Mouse (Mus musculus): ENCODE data around the gene Shank2. TPM values are rescaled to one million over a fixed set of nuclear protein-coding genes. Genes with fewer than 3 reads are reported as not detected.

Shank2 gene
- polyA plus RNA-seq, 1 experiment from 2014 or later: 2.7 TPM

GRCm38 (mm10) chr7:144198491-144198890 lies 196.8 kb downstream of the Shank2 start:
- H3K36me3 ChIP-seq (ENCODE audit: control insufficient read depth, insufficient read depth, low read length): no peaks in the 10 kb centered on the region
- no peak overlapping the region for H3K4me2 ChIP-seq (replicated peaks; ENCODE audit: low read depth, low read length)
- ATAC-seq (ENCODE audit: low FRiP score): no peak
- H3K4me3 ChIP-seq (ENCODE audit: low read depth, low read length): no peak overlapping the region
- no peaks in the 10 kb centered on the region for H3K4me1 ChIP-seq (replicated peaks; ENCODE audit: control insufficient read depth, insufficient read depth, low read length)
- WGBS: 88% methylated on average over 2 of the region's 2 CpGs
- no peaks in the 10 kb centered on the region for H3K9me3 ChIP-seq (ENCODE audit: control insufficient read depth, low read length)
- no peak overlapping the region for H3K27ac ChIP-seq (ENCODE audit: low read depth, low read length)
- H3K27me3 ChIP-seq (ENCODE audit: control insufficient read depth, insufficient read depth, low read length): no peaks in the 10 kb centered on the region
- no peak overlapping the region for H3K9ac ChIP-seq (ENCODE audit: low read depth, low read length)
- no peak for DNase-seq (ENCODE audit: low spot score)

GRCm38 (mm10) chr7:144202017-144202682 lies 200.4 kb downstream of the Shank2 start:
- ATAC-seq (ENCODE audit: low FRiP score) (no peak), DNase-seq (ENCODE audit: low spot score) (no peak)
- 82% methylated on average over 7 of the region's 7 CpGs for WGBS
- Histone ChIP-seq H3K9me3 (ENCODE audit: control insufficient read depth, low read length) (no peaks in the 10 kb centered on the region), H3K4me2 (replicated peaks; ENCODE audit: low read depth, low read length) (no peak overlapping the region), H3K27me3 (ENCODE audit: control insufficient read depth, insufficient read depth, low read length) (no peaks in the 10 kb centered on the region), H3K27ac (ENCODE audit: low read depth, low read length) (no peak overlapping the region), H3K4me1 (replicated peaks; ENCODE audit: control insufficient read depth, insufficient read depth, low read length) (no peaks in the 10 kb centered on the region), H3K4me3 (ENCODE audit: low read depth, low read length) (no peak overlapping the region), H3K36me3 (ENCODE audit: control insufficient read depth, insufficient read depth, low read length) (no peaks in the 10 kb centered on the region), H3K9ac (ENCODE audit: low read depth, low read length) (no peak overlapping the region)

- Histone ChIP-seq H3K4me1 (replicated peaks; ENCODE audit: control insufficient read depth, insufficient read depth, low read length) (no peaks in the 10 kb centered on the region), H3K9ac (ENCODE audit: low read depth, low read length) (no peak overlapping the region), H3K36me3 (ENCODE audit: control insufficient read depth, insufficient read depth, low read length) (no peaks in the 10 kb centered on the region), H3K27me3 (ENCODE audit: control insufficient read depth, insufficient read depth, low read length) (no peaks in the 10 kb centered on the region), H3K4me2 (replicated peaks; ENCODE audit: low read depth, low read length) (no peak overlapping the region), H3K27ac (ENCODE audit: low read depth, low read length) (no peak overlapping the region), H3K4me3 (ENCODE audit: low read depth, low read length) (no peak overlapping the region), H3K9me3 (ENCODE audit: control insufficient read depth, low read length) (no peaks in the 10 kb centered on the region)
- ATAC-seq (ENCODE audit: low FRiP score): no peak
- DNase-seq (ENCODE audit: low spot score): no peak
- WGBS: 71% methylated on average over 3 of the region's 3 CpGs
Measured at GRCm38 (mm10) chr7:144204290-144204689, 202.6 kb downstream of the Shank2 start.

GRCm38 (mm10) chr7:144205161-144205560 lies 203.4 kb downstream of the Shank2 start:
- H3K4me1 ChIP-seq (replicated peaks; ENCODE audit: control insufficient read depth, insufficient read depth, low read length): no peaks in the 10 kb centered on the region
- no peak overlapping the region for H3K4me2 ChIP-seq (replicated peaks; ENCODE audit: low read depth, low read length)
- H3K27me3 ChIP-seq (ENCODE audit: control insufficient read depth, insufficient read depth, low read length): no peaks in the 10 kb centered on the region
- 91% methylated on average over 1 of the region's 1 CpGs for whole genome bisulfite sequencing
- ATAC-seq (ENCODE audit: low FRiP score) (no peak), DNase-seq (ENCODE audit: low spot score) (no peak)
- H3K9ac ChIP-seq (ENCODE audit: low read depth, low read length): no peak overlapping the region
- H3K36me3 ChIP-seq (ENCODE audit: control insufficient read depth, insufficient read depth, low read length): no peaks in the 10 kb centered on the region
- no peak overlapping the region for H3K4me3 ChIP-seq (ENCODE audit: low read depth, low read length)
- H3K27ac ChIP-seq (ENCODE audit: low read depth, low read length): no peak overlapping the region
- H3K9me3 ChIP-seq (ENCODE audit: control insufficient read depth, low read length): no peaks in the 10 kb centered on the region

- H3K4me2 ChIP-seq (replicated peaks; ENCODE audit: low read depth, low read length): no peak overlapping the region
- DNase-seq (ENCODE audit: low spot score) (no peak), ATAC-seq (ENCODE audit: low FRiP score) (no peak)
- no peak overlapping the region for H3K9ac ChIP-seq (ENCODE audit: low read depth, low read length)
- H3K27ac ChIP-seq (ENCODE audit: low read depth, low read length): no peak overlapping the region
- H3K36me3 ChIP-seq (ENCODE audit: control insufficient read depth, insufficient read depth, low read length): no peaks in the 10 kb centered on the region
- no peaks in the 10 kb centered on the region for H3K27me3 ChIP-seq (ENCODE audit: control insufficient read depth, insufficient read depth, low read length)
- H3K9me3 ChIP-seq (ENCODE audit: control insufficient read depth, low read length): no peaks in the 10 kb centered on the region
- no peak overlapping the region for H3K4me3 ChIP-seq (ENCODE audit: low read depth, low read length)
- 82% methylated on average over 3 of the region's 3 CpGs for WGBS
- H3K4me1 ChIP-seq (replicated peaks; ENCODE audit: control insufficient read depth, insufficient read depth, low read length): no peaks in the 10 kb centered on the region
Measured at GRCm38 (mm10) chr7:144205837-144206236, 204.1 kb downstream of the Shank2 start.

GRCm38 (mm10) chr7:144206254-144206653 lies 204.5 kb downstream of the Shank2 start:
- H3K9me3 ChIP-seq (ENCODE audit: control insufficient read depth, low read length): no peaks in the 10 kb centered on the region
- no peak overlapping the region for H3K9ac ChIP-seq (ENCODE audit: low read depth, low read length)
- H3K27me3 ChIP-seq (ENCODE audit: control insufficient read depth, insufficient read depth, low read length): no peaks in the 10 kb centered on the region
- no peak overlapping the region for H3K4me3 ChIP-seq (ENCODE audit: low read depth, low read length)
- no peaks in the 10 kb centered on the region for H3K4me1 ChIP-seq (replicated peaks; ENCODE audit: control insufficient read depth, insufficient read depth, low read length)
- no peak for DNase-seq (ENCODE audit: low spot score)
- no peak overlapping the region for H3K27ac ChIP-seq (ENCODE audit: low read depth, low read length)
- ATAC-seq (ENCODE audit: low FRiP score): no peak
- 76% methylated on average over 5 of the region's 5 CpGs for WGBS
- no peak overlapping the region for H3K4me2 ChIP-seq (replicated peaks; ENCODE audit: low read depth, low read length)
- no peaks in the 10 kb centered on the region for H3K36me3 ChIP-seq (ENCODE audit: control insufficient read depth, insufficient read depth, low read length)

- Histone ChIP-seq H3K36me3 (ENCODE audit: control insufficient read depth, insufficient read depth, low read length) (no peaks in the 10 kb centered on the region), H3K4me3 (ENCODE audit: low read depth, low read length) (no peak overlapping the region), H3K9me3 (ENCODE audit: control insufficient read depth, low read length) (no peaks in the 10 kb centered on the region), H3K27me3 (ENCODE audit: control insufficient read depth, insufficient read depth, low read length) (no peaks in the 10 kb centered on the region), H3K27ac (ENCODE audit: low read depth, low read length) (no peak overlapping the region), H3K4me1 (replicated peaks; ENCODE audit: control insufficient read depth, insufficient read depth, low read length) (no peaks in the 10 kb centered on the region), H3K4me2 (replicated peaks; ENCODE audit: low read depth, low read length) (no peak overlapping the region), H3K9ac (ENCODE audit: low read depth, low read length) (no peak overlapping the region)
- ATAC-seq (ENCODE audit: low FRiP score): no peak
- 90% methylated on average over 6 of the region's 6 CpGs for WGBS
- no peak for DNase-seq (ENCODE audit: low spot score)
Measured at GRCm38 (mm10) chr7:144207100-144207499, 205.4 kb downstream of the Shank2 start.

GRCm38 (mm10) chr7:144207849-144208248 lies 206.1 kb downstream of the Shank2 start:
- Histone ChIP-seq H3K4me3 (ENCODE audit: low read depth, low read length) (no peak overlapping the region), H3K4me1 (replicated peaks; ENCODE audit: control insufficient read depth, insufficient read depth, low read length) (no peaks in the 10 kb centered on the region), H3K9ac (ENCODE audit: low read depth, low read length) (no peak overlapping the region), H3K27me3 (ENCODE audit: control insufficient read depth, insufficient read depth, low read length) (no peaks in the 10 kb centered on the region), H3K4me2 (replicated peaks; ENCODE audit: low read depth, low read length) (no peak overlapping the region), H3K36me3 (ENCODE audit: control insufficient read depth, insufficient read depth, low read length) (no peaks in the 10 kb centered on the region), H3K27ac (ENCODE audit: low read depth, low read length) (no peak overlapping the region), H3K9me3 (ENCODE audit: control insufficient read depth, low read length) (no peaks in the 10 kb centered on the region)
- WGBS: 17% methylated on average over 7 of the region's 7 CpGs
- no peak for ATAC-seq (ENCODE audit: low FRiP score)
- peak; percentile 61 for DNase-seq (ENCODE audit: low spot score)

- no peak overlapping the region for H3K4me3 ChIP-seq (ENCODE audit: low read depth, low read length)
- H3K36me3 ChIP-seq (ENCODE audit: control insufficient read depth, insufficient read depth, low read length): no peaks in the 10 kb centered on the region
- no peak for DNase-seq (ENCODE audit: low spot score)
- no peaks in the 10 kb centered on the region for H3K9me3 ChIP-seq (ENCODE audit: control insufficient read depth, low read length)
- no peak overlapping the region for H3K27ac ChIP-seq (ENCODE audit: low read depth, low read length)
- no peak overlapping the region for H3K9ac ChIP-seq (ENCODE audit: low read depth, low read length)
- H3K4me1 ChIP-seq (replicated peaks; ENCODE audit: control insufficient read depth, insufficient read depth, low read length): no peaks in the 10 kb centered on the region
- H3K4me2 ChIP-seq (replicated peaks; ENCODE audit: low read depth, low read length): no peak overlapping the region
- no peak for ATAC-seq (ENCODE audit: low FRiP score)
- 43% methylated on average over 1 of the region's 1 CpGs for WGBS
- no peaks in the 10 kb centered on the region for H3K27me3 ChIP-seq (ENCODE audit: control insufficient read depth, insufficient read depth, low read length)
Measured at GRCm38 (mm10) chr7:144208628-144209027, 206.9 kb downstream of the Shank2 start.

Data from hindbrain, embryonic 11.5 days (tissue).